Mouse (Mus musculus) spleen, postnatal 14 days (tissue): ENCODE data around the gene Pvalb.

Experiments used
- DNase-seq, 2 experiments: peaks; one replicate each; pipeline ENCODE4 v3.0.0; 2021 to 2022; ENCODE audit warnings: low spot score in 2 of 2

Gene Pvalb

GRCm38 (mm10) chr15:78206312-78206711 is at the start of gene Pvalb:
TSS of gene Pvalb (minus strand) at chr15:78206400.
- DNase-seq, result no peak

DNA sequence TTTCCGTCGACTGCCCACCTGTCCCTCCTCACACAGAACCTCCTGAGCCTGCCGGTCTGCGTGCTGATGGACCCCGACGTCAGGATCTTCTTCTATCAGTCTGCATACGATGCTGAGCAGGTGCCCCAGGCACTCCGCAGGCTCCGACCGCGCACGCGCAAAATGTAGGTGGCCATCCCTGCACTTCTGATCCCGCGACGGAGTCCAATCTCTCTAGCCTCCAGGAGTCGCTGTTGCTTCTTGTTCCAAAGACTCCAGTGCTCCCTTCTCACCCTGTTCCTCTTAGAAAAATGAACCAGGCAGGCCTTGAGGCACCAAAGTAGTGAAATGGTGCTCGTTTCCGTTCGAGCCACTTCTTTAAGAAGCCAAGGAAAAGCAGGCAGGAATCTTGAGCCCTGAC is 48.6 kb upstream of the Pvalb start:
- no peak for DNase-seq

- DNase-seq, result peak in 1 of 2 experiments; percentile 37
These were observed 42.2 kb upstream of the Pvalb start for GRCm38 (mm10) chr15:78248410-78248809.

DNA sequence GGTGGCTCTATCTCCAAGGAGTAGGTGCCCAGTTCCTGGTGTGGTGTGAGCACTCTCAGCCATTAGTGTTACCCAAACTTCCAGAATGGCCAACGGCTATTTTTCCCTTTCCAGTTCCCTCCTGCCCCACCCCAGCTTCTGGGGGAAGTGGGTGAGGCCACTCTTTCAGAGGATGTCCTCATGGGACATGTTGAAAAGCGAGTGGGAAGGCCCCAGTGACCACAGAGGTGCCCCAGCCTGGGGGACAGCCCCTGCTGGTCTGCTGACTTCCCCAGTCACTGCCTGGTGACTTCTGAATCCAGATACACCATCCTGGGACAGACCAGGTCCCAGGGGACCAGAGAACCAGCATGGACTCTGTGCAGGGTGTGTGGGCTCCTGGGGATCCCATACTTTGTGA is 41.5 kb upstream of the Pvalb start:
- DNase-seq, result no peak

GRCm38 (mm10) chr15:78246143-78247116 is 40.2 kb upstream of the Pvalb start:
- DNase-seq, result no peak

DNA sequence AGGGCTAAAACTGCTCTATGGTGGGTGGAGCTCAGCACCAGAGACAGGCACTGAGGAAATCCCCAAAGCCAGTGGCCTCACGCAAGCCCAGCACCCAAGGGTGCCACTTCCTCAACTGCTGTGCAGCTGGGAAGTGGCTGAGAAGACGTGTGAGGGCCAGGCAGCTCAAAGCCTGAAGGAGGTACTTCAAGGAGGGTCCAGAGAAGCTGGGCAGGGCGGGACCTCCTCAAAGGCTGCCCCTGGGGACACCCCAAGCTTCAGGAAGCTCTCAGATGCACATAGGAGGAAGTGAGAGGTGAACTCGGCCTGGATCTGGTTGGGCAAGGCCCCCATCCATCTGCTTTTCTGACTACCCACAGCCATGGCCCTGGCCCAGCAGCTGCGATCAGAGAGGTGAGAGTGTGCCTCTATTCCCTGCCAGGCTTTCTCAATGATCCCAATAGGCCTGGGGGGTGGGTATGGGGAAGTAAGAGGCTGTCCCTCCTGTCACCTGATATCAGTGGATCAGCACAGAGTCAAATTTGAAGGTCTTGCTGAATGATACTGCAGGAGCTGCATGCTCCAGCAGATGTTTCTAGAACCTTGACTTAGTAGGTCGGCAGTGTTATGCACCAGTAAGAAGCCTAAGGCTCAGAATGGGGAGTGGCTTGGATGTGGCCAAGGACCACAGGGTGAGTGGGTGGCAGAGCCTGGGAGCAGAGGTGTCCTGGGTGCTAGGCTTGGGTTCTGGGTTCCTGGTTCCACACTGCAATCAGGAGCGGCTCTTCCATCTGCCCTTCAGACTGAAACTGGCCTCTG is 38.7 kb upstream of the Pvalb start, which contains the start of gene Ncf4:
Gene Ncf4, plus strand, starts transcription at position 107 of the 798 bp plus-strand sequence.
- DNase-seq, result peak; percentile 53 to 63

- DNase-seq, result no peak
These were observed 37.6 kb upstream of the Pvalb start for GRCm38 (mm10) chr15:78243774-78244173.

- no peak for DNase-seq
These were observed 36.9 kb upstream of the Pvalb start for GRCm38 (mm10) chr15:78243061-78243460.

DNA sequence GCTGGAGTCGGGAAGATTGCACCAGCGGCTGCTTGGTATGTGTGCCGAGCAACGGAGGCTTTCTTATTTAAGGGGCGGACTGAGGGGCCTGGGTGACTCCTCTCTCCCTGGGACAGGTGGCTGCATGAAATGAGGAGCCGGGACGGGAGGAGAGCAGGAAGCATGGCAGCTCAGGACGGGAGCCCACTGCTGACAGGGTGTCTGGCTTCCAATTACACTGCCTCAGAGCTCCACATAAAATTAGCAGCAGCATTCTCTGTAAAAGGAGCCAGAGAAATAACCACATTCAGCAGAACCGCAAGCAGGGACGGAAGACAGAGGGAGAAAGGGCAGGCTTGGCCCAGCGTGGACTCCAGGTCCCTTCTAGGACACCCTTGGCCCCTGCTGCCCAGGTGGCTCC is 35.1 kb upstream of the Pvalb start:
- no peak for DNase-seq

DNA sequence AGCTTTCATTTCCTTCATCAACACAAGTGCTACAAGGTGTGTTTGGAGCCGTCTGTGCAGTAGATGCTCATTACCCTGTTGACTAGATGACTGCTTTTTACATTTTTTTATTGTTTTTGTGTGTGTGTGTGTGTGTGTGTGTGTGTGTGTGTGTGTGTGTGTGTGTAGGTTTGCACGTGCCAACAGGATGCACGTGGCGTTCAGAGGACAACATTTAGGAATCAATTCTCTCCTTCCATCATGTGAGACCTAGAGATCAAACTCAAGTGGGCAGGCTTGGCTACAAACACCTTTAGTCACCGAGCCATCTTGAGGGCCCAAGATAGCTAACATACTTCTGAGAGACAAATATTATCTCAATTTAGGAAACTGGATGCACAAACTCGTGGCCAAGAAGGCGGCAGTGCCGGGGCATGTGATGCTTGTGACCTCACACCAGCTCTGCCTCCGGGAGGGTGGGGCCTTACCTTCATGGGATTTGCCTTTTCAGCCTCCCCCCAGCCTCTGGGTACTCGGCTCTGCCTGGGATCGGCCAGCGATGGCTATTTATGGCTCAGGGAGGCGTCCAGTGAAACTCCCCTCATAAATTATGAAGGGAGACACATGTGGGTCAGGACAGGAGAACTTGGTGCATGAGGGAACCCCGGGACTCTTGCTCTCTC is 33.9 kb upstream of the Pvalb start:
- DNase-seq, result no peak

DNA sequence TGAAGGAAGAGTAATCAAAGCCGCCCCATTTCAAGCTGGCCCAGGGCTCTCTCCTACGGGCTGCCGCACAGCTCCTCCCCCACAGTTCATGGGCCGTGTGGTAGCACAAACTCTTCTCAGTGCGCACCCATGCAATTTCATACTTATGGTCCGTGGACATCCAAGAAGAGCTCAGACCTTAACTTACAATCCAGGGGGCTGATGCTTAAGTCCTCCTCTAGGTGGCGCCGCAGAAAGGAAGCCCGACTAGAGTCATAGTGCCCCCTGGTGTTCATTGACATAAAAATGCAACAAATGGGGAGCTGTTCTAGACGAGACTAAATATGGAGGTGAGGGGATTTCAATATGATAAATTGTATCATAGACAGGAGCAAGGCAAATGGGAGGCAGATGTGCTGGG is 33.3 kb upstream of the Pvalb start:
- DNase-seq, result peak in 1 of 2 experiments; percentile 59

DNA sequence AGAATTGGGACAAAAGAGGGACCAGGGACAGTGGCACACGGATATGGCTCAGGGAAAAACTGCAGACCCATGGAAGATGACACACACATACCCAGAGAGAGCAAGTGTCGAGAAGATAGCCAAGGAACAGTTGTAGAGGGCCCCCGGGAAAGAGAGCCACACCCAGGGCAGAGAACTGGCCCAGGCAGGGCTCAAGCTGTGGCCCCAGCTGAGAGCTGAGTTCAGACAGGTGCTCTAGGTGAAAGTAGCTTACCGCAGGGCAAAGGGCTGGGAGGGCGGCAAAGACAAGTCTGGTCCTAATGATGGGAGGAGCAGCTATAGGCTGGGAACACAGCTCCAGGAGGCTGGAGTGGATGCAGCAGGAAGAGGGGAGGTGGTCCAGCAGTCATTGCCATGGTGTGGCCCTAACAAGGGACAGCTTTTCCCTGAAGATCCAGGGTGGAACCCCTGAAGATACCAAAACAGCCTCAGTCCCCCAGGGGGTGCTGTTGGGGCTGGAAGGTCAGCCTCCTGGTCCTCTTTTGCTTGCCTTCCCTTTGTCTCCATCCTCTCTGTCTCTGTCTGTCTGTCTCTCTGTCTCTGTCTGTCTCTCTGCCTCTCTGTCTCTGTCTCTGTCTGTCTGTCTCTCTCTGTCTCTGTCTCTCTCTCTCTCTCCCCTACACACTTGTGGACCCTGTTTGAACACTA is 28.8 kb upstream of the Pvalb start:
- DNase-seq, result no peak

GRCm38 (mm10) chr15:78231346-78232331 is 25.4 kb upstream of the Pvalb start:
- no peak for DNase-seq

DNA sequence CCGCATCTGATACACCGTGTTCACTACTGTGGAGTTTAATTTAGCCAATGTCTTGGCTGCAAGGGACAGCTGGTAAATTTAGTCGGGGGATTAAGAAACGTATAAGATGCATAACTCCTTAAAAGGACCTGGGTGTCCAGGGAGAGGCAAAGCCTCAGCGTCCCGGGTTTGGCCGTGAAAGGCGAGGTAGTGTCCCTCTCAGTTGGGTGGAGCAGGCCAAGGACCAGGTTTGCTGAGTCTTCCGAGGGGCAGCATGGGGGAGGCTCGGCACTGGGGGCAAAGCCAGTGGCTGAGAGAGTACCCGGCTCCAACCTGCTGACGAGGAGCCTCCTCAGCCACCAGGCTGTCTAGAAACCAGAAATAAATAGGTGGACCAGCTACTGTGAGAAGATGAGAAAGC is 21.6 kb upstream of the Pvalb start:
- no peak for DNase-seq

GRCm38 (mm10) chr15:78215269-78215668 is 9.1 kb upstream of the Pvalb start:
- no peak for DNase-seq

GRCm38 (mm10) chr15:78211367-78211766 is 5.2 kb upstream of the Pvalb start:
- DNase-seq, result no peak

GRCm38 (mm10) chr15:78210203-78210602 is 4.0 kb upstream of the Pvalb start:
- no peak for DNase-seq

DNA sequence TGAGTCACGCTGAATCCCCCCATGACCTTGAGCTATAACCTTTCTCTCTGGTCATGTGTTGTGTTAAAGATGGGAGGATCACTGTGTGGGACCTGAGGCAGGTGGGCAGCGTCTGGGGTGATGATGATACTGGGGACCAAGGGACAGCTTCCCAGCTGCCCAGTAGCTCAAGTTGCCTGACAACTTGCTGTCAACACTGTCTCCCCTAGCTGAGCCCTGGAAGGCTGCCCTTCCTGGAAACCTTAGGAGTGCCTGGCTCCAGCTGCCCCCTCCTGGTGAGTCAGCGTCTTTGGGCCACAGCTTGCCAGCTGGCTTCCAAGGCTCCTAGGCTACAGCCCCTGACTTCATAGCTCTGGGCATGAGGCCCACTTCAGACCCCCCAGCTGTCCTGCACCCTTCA is 1.0 kb downstream of the Pvalb start:
- no peak for DNase-seq

DNA sequence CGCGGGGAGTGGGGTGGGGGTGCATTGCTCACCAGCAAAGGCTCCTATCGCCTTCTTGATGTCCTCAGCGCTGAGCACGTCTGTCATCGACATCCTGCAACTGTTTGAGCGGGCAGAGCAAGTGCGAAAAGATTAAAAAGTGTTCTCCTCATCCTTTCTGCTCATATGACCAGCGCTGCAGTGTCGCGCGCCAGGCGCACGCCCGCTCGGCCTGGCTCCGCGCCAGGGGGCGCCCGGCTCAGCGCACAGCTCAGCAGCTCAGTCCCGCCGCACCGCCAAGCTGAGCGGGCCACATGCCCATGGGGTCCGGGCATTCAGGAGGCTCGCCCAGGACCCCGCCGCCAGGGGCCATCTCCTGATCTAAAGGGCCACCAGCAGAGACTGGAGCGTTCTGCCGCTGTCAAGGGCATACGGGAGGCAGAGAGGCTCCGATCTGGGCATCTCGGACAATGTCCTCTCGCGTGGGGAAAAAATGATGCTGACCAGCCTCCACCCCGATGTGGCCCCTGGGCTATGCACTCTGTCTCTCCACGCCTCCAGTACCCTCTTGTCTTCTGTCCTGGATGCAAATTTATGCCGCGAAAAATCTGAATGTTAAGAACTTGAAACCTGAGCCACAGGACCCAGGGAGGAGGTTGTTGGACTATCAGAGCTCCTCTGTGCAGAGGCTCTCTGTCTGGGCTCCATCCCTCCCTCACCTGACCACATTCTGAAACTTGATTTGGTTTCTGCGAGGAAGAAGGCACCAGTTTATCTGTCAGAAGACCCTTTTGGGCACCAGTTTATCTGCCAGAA is 1.9 kb downstream of the Pvalb start:
- DNase-seq, result peak in 1 of 2 experiments; percentile 18
